Mouse (Mus musculus): ENCODE results near the gene Cd3d.

GRCm38 (mm10) chr9:44992271-44992670 lies 10.7 kb downstream of the Cd3d start:
- no peak for TF ChIP-seq POLR2A (IDR thresholded peaks at IDR 0.05; ENCODE audit: extremely low read depth, insufficient read depth, low read length)
- no peak for TF ChIP-seq CTCF (IDR thresholded peaks at IDR 0.05; ENCODE audit: low read depth, low read length)
